Mouse (Mus musculus): ENCODE results near the gene Mtch1. TPM values are rescaled to one million over a fixed set of nuclear protein-coding genes. Genes with fewer than 3 reads are reported as not detected.
"Not testable (repeated sequence)": the region's sequence is repeated elsewhere in the genome, so short reads cannot be mapped to it uniquely, and the experiment has no call there.

Mtch1 gene
- total RNA-seq, 4 experiments from 2014 or later, result 565 to 601 (median 593) TPM

GRCm38 (mm10) chr17:29361982-29362691 is 14.4 kb upstream of the Mtch1 start:
- no peak for DNase-seq (ENCODE audit: low spot score in 2 of 2)

DNA sequence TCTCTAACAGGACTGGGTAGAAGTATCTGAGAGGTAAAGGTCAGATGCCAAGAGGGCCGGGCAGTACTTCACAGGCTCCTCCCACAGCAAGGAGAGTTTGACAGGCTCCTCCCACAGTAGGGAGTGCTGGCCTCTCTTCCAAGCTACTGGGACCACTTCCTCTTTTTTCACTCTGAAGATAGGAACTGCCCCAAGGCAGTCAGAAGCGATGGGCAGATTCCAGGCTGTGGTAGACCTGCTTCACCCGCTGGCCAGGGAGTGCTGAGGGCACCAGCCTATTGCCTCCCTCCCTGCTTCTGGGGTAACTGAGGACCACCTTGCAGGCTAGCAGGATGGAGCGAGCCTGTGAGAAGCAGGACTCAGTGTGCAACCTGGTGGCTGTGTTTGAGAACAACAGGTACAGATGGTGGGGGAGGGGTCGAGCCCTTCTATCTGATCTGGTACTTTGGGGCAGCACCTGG is 13.1 kb upstream of the Mtch1 start, which contains the start of gene Fgd2:
Gene Fgd2 (plus strand): TSS at position 154 of the 461 bp plus-strand sequence.
- DNase-seq (ENCODE audit: low spot score in 2 of 2), result no peak

DNA sequence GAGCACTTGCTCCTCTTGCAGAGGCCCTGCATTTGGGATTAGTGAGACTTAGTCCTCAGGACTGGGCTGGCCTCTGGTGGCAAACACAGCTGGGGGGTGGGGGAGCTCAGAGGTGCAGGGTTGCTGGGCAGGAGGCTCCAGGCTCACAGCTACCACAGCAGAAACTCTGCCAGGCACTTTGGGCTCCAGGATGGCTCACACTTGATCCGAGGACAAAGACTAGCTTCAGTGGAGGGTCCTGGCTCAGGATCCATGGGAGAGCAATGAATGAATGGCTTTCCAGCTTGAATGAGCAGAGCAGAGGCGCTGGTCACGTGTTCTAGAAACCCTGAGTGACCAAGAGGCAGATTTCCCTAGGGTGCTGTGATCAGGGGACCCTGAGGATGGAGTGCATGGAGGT is 11.2 kb upstream of the Mtch1 start:
- no peak for DNase-seq (ENCODE audit: low spot score in 2 of 2)

DNA sequence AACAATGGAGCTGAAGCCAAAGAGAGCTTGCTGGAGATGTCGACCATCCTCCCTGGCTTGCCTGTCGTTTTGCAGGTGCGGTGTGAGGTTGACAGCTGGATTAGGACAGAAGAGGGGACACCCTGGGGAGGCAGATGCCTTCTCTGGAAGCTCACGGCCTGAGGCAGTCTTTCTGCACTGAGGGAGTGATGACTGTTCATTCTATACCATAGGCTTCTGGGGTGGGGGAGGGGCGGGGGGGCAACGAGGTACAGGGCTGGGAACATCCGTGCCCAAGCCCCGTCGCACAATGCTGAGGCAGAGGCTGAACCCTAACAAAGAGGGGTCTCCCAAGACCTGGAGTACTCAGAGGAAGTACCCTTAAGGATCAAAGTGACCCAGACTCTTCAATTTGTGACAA is 9.1 kb upstream of the Mtch1 start:
- no peak for DNase-seq (ENCODE audit: low spot score in 2 of 2)

DNA sequence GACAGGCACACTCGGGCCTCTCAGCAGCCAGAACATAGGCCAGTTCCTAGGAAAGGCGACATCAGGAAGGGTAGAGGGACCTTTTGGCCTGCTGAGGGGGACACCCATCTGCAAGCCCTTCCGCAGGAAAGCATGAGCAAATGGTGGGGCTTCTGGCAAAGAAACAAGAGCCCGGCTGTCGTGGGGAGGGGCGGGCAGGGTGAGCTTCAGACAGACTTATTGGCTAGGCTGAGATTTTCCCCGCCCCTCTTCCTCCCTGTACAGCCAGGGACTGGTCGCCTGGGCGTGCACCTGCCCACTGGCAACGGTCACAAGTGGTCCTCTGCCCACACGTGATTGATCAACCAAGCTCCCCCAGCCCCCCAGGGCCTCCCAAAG is 8.7 kb upstream of the Mtch1 start:
- peak in 1 of 2 experiments; percentile 58 for DNase-seq (ENCODE audit: low spot score in 2 of 2)

DNA sequence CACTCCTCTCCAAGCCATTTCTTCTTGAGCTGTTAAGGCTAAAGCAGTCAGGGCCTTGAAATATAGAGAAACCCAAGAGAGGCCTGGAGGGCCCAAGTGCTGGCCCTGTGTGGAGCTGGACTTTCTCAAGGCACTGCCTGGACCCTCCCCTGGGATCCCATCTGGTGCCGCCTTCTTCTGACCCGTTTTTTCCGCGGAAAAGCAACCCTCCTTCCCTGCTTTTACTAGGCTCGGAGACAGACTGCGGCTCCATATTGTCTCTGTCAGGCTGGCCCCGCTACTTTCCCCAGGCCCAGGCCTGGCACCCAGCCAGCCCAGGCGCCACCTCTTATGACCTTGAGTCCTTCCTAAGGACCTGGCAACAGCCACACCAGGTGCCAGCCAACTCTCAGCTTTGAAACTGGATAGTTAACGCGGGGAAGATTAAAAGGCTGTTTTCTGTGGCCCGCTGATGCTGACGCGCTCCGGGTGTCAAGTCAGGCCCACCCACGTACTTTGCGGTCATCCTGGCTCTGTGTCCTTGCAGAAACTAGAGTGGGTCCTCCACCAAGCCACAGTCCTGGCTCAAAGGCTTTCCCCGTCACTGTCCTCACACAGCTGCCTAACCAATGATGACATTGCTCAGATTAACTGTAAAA is 8.2 kb upstream of the Mtch1 start:
- DNase-seq (ENCODE audit: low spot score in 2 of 2), result no peak

DNA sequence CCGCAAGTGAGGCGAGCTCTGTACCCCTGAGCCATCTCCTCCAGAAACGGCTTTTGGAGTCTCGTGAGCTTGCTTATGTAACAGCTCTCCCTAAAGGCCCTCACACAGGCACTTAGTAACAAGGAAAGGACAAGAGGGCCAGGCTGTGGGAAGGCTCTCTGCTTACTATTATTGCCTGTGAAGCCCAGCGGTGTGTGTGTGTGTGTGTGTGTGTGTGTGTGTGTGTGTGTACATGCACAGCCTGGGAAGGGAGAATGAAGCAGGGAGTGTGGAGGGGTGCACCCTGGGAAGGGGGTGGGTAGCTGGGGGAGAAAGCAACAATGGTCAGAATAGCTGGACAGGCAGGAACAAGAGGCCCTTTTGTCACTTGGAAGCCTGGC is 7.7 kb upstream of the Mtch1 start:
- peak in 1 of 2 experiments; percentile 53 for DNase-seq (ENCODE audit: low spot score in 2 of 2)

DNA sequence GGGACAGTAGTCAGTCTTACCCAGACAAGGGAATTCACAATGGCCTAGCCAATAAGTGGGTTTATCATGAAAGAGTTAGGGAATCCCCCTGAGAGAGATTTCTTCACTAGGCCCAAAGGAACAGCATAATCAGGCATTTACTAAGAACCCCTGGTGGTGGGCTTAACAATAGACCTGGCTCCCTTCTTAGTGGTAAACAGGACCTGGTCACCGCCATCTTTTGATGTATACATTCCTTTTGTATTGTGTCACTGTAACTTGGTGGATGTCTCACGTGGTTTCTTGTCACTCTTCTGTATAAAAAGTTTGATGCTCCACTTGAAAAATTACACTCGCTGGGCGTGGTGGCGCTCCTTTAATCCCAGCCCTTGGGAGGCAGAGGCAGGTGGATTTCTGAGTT is 3.3 kb upstream of the Mtch1 start:
- not testable (repeated sequence) for DNase-seq (ENCODE audit: low spot score in 2 of 2)

GRCm38 (mm10) chr17:29348996-29349395 is 1.3 kb upstream of the Mtch1 start:
- DNase-seq (ENCODE audit: low spot score in 2 of 2), result no peak

GRCm38 (mm10) chr17:29347126-29347644 is 549 bp downstream of the Mtch1 start:
- no peak for DNase-seq (ENCODE audit: low spot score in 2 of 2)

- DNase-seq (ENCODE audit: low spot score in 2 of 2), result peak in 1 of 2 experiments; percentile 67
Observed at GRCm38 (mm10) chr17:29346496-29347125, 1.1 kb downstream of the Mtch1 start.

GRCm38 (mm10) chr17:29345272-29345671 is 2.5 kb downstream of the Mtch1 start:
- no peak for DNase-seq (ENCODE audit: low spot score in 2 of 2)

DNA sequence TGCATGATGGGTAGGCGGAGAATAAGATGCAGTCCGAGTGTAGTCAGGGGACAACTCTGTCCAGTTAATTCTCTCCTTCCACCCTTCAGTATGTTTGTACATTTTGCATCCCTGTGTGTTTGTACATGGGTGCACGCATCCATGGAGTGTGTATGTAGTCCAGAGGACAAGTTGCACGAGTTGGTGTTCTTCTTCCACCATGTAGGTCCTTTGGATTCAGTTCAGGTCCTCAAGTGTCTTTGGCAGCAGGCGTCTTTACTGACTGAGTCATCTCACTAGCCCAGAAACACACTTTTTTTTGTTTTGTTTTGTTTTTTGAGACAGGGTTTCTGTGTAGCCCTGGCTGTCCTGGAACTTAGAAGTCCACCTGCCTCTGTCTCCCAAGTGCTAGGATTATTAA is 4.5 kb downstream of the Mtch1 start:
- DNase-seq (ENCODE audit: low spot score in 2 of 2), result no peak

- no peak for DNase-seq (ENCODE audit: low spot score in 2 of 2)
Observed at GRCm38 (mm10) chr17:29342010-29342910, 5.5 kb downstream of the Mtch1 start.

- DNase-seq (ENCODE audit: low spot score in 2 of 2), result no peak
Observed at GRCm38 (mm10) chr17:29341591-29342003, 6.1 kb downstream of the Mtch1 start.

GRCm38 (mm10) chr17:29340406-29341261 is 7.1 kb downstream of the Mtch1 start:
- no peak for DNase-seq (ENCODE audit: low spot score in 2 of 2)

- DNase-seq (ENCODE audit: low spot score in 2 of 2), result no peak
Observed at GRCm38 (mm10) chr17:29339170-29339768, 8.5 kb downstream of the Mtch1 start.

DNA sequence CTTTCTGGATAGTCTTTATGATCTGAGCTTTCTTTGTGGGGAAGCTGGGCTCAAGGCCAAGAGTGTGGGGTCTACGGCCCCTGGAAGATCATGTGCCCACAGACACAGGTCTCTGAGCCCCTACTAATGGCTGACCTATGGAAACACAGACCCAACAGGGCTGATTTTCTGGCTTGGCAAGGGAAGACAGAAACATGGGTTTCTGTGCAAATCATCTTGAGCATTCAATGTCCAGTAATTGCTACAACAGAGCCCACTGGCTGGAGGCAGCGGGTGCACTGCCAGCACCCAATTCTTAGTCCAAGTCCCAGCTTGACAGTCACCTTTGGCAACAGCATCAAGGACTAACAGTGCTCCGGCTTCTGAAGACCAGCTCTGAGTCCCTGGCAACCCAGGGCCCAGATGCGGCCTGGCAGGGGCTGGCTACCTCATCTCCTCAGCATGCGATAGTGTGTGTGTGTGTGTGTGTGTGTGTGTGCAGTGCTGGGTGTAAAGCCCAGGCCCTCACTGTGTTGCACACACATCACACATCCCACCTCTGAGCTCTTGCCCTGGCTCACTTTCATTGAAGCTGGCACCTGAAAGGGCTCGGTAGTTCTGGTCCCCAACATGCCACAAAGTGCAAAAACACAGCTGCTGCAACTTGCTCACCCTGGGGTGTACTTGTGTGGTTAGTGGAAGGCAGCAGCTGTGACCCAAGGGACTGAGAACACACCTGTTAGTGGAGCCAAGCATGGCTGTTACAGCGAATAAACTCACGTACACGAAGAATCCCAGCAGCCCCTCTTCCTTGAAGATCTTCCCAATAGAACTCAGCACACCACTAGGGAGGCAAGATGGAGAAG is 9.5 kb downstream of the Mtch1 start:
- DNase-seq (ENCODE audit: low spot score in 2 of 2), result no peak
